Mouse (Mus musculus): Measurements from ENCODE around the gene Calml4. TPM values are rescaled to one million over a fixed set of nuclear protein-coding genes. Genes with fewer than 3 reads are reported as not detected.

Calml4 gene
- polyA plus RNA-seq, 1 experiment from 2014 or later: 4.4 TPM

DNA sequence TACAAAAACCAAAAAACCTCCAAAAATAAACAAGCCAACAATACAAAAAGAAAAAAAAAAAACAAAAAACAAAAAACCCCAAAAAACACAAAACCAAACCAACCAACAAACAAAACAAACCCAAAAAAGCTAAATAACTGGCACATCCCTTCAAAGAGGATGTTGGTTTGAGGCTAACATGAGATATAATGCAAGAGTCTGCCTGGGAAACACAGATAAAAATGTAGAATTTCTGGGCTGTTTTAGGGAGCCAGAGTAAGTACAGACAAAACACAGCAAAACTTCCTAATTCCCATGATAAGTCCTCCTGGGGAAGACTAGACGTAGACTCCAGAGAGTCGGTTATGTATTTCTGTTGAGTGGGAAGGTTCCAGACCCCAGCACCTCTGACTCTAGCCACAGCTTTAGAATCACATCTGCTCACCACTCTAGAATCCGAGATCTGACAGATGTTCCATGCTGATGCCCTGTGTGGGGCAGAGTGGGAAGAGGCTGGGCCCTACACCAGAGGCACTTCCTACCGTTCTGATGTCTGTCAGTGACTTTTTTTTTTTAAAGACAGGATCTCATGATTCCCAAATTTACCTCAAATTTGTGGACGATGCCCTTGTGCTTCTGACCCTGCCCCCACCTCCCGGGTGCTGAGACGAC, 19.2 kb downstream of the Calml4 start:
- Histone ChIP-seq H3K4me3 (no peak overlapping the region), H3K27ac (no peak overlapping the region), H3K36me3 (peaks cover 18% of the 10 kb centered on the region), H3K9me3 (replicated peaks) (no peaks in the 10 kb centered on the region), H3K4me1 (0 out of 2 replicates have a peak, but pooled peaks cover 10% of the 10 kb centered on the region), H3K27me3 (ENCODE audit: low read depth, poor library complexity, severe bottlenecking) (no peaks in the 10 kb centered on the region)
- DNase-seq (ENCODE audit: low spot score): no peak
- WGBS: 89% methylated on average over 7 of the region's 7 CpGs

GRCm38 (mm10) chr9:62877825-62878224, 19.9 kb downstream of the Calml4 start:
- Histone ChIP-seq H3K27ac (no peak overlapping the region), H3K4me3 (no peak overlapping the region), H3K27me3 (ENCODE audit: low read depth, poor library complexity, severe bottlenecking) (no peaks in the 10 kb centered on the region), H3K9me3 (replicated peaks) (no peaks in the 10 kb centered on the region), H3K4me1 (0 out of 2 replicates have a peak, but pooled peaks cover 6% of the 10 kb centered on the region), H3K36me3 (peaks cover 24% of the 10 kb centered on the region)
- WGBS: 86% methylated on average over 2 of the region's 2 CpGs
- no peak for DNase-seq (ENCODE audit: low spot score)

DNA sequence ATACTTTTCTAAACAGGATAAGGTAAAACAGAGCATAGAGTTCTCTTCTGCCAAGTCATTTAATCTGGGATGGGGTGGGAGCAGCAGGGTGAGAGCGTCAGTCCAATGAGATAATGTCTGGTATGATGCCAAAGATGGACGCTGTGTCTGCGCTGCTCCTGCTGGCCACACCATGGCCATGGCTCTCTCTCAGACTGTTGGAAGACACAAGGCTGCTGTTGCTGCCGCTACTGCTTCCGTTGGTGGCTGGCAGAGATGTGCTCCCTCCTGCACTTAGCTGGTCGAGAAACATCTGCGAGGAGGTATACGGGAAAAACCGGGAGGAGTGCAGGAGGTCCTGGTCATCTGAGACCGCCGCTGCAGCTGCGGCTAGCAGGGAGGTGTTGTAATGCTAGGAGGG, 24.0 kb downstream of the Calml4 start:
- Histone ChIP-seq H3K36me3 (peaks cover 63% of the 10 kb centered on the region), H3K27ac (no peak overlapping the region)
- 84% methylated on average over 12 of the region's 12 CpGs for WGBS

GRCm38 (mm10) chr9:62894486-62894885, 36.6 kb downstream of the Calml4 start:
- Histone ChIP-seq H3K36me3 (peaks cover 62% of the 10 kb centered on the region), H3K9me3 (replicated peaks) (no peaks in the 10 kb centered on the region), H3K4me3 (no peak overlapping the region), H3K27me3 (ENCODE audit: low read depth, poor library complexity, severe bottlenecking) (no peaks in the 10 kb centered on the region), H3K4me1 (no peaks in the 10 kb centered on the region), H3K27ac (no peak overlapping the region)
- WGBS: 96% methylated on average over 1 of the region's 1 CpGs
- DNase-seq (ENCODE audit: low spot score): no peak

More for the DNA sequence above, 24.0 kb downstream of the Calml4 start:
- no peak for DNase-seq (ENCODE audit: low spot score)
- Histone ChIP-seq H3K4me1 (0 out of 2 replicates have a peak, but pooled peaks cover 2% of the 10 kb centered on the region), H3K27me3 (ENCODE audit: low read depth, poor library complexity, severe bottlenecking) (no peaks in the 10 kb centered on the region), H3K4me3 (no peak overlapping the region), H3K9me3 (replicated peaks) (no peaks in the 10 kb centered on the region)

DNA sequence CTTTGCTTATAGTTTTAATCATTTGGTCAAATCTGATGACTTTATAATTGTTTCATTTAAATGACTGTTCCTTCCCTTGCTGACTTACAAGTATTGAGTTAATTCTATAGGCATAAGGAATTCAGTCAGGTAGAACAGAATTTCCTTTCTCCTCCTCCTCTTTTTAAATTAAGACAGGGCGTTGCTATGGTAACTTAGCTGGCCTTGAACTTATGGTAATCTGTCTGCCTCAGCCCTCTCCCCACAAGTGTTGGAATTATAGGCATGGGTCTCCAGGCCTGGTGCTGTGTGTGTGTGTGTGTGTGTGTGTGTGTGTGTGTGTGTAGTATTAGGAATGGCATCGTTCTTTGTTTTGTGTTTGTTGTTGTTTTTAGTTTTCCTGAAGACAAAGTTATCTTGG, 43.9 kb downstream of the Calml4 start:
- no peaks in the 10 kb centered on the region for H3K9me3 ChIP-seq (replicated peaks)
- H3K4me1 ChIP-seq: no peaks in the 10 kb centered on the region
- no peaks in the 10 kb centered on the region for H3K27me3 ChIP-seq (ENCODE audit: low read depth, poor library complexity, severe bottlenecking)
- no peak for DNase-seq (ENCODE audit: low spot score)
- peaks cover 44% of the 10 kb centered on the region for H3K36me3 ChIP-seq
- no peak overlapping the region for H3K27ac ChIP-seq
- 86% methylated on average over 2 of the region's 2 CpGs for WGBS
- no peak overlapping the region for H3K4me3 ChIP-seq

DNA sequence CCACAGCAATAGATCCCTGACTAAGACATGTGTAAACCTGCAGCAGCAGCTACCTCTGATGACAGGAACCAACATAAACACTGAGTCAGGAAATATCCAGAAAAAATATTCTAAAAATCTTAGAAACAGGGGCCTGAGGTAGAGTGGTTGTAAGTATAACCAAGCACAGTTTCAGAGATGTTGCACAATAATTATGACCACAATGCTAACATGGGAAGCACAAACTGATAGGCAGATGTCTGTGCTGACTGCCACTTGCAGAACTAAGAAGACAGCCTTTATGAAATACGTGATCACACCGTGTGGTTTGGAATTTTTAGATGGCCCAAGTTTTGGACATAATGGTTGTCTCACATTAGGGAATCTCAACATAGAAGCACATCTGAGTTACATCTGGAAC, 46.0 kb downstream of the Calml4 start:
- H3K27ac ChIP-seq: no peak overlapping the region
- WGBS: 97% methylated on average over 2 of the region's 2 CpGs

DNA sequence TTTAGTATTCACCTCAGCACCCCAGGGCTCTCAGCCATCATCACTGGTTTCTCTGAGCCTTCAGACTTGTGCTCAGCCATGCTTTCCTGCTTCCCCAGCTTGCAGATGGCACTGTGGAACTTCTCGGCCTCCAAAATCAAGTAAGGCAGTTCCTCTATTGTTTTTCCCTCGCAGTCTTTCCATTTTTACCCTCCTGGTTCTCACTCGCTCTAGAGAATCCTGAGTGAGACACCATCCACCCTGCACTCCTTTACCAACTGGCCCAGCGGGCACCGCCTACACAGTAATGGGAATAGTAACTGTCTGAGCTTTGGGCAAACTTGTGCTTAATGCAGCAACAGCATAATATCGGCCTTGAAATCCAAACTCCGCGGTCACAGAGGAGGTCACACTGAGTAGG, 47.2 kb downstream of the Calml4 start:
- DNase-seq (ENCODE audit: low spot score): no peak
- Histone ChIP-seq H3K4me1 (peaks cover 6% of the 10 kb centered on the region; the same call in 1 of the 2 replicates), H3K36me3 (peaks cover 53% of the 10 kb centered on the region), H3K4me3 (no peak overlapping the region), H3K27ac (no peak overlapping the region), H3K9me3 (replicated peaks) (no peaks in the 10 kb centered on the region), H3K27me3 (ENCODE audit: low read depth, poor library complexity, severe bottlenecking) (no peaks in the 10 kb centered on the region)
- 94% methylated on average over 8 of the region's 8 CpGs for WGBS

More for the DNA sequence above, 46.0 kb downstream of the Calml4 start:
- no peak overlapping the region for H3K4me3 ChIP-seq
- H3K9me3 ChIP-seq (replicated peaks): no peaks in the 10 kb centered on the region
- no peaks in the 10 kb centered on the region for H3K4me1 ChIP-seq
- no peaks in the 10 kb centered on the region for H3K27me3 ChIP-seq (ENCODE audit: low read depth, poor library complexity, severe bottlenecking)
- no peak for DNase-seq (ENCODE audit: low spot score)
- peaks cover 42% of the 10 kb centered on the region for H3K36me3 ChIP-seq

DNA sequence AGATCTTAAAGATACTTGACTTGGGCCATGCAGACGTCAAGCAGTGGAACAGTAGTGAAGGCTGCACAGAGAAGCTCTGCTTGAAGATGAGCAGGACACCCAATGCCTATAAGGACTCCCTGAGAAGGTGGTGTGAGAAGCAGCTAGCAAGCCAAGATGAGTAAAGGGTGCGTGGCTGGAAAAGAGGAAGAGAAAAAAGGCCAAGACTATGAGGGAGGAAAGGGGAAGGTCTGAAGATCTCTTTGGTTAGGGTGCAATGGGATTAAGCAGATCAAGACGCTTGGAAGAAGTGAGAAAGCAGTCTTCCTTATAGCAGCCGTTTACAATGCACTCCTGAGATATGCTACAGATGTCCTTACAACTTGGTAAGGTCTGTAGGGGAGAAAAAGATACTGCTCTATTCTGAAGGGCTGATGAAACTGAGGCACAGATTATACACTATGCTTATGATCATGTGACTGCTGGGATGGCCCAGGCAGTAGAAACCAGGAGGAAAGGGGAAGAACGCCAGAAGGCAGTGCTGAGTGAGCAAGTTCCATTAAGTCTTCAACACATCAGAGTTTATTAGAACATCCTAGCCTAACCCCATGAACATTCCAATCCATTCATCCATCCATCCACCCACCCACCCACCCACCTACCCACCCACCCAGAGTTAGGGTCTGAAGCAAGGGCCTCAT, 55.6 kb downstream of the Calml4 start:
- no peak overlapping the region for H3K27ac ChIP-seq
- H3K36me3 ChIP-seq: peaks cover 71% of the 10 kb centered on the region
- H3K4me1 ChIP-seq: peaks cover 6% of the 10 kb centered on the region; the same call in 1 of the 2 replicates
- no peak for DNase-seq (ENCODE audit: low spot score)
- no peaks in the 10 kb centered on the region for H3K27me3 ChIP-seq (ENCODE audit: low read depth, poor library complexity, severe bottlenecking)
- WGBS: 87% methylated on average over 5 of the region's 5 CpGs
- H3K9me3 ChIP-seq (replicated peaks): no peaks in the 10 kb centered on the region; the same call in 1 of the 2 replicates
- H3K4me3 ChIP-seq: no peak overlapping the region

GRCm38 (mm10) chr9:62917059-62917458, 59.2 kb downstream of the Calml4 start:
- DNase-seq (ENCODE audit: low spot score): no peak

DNA sequence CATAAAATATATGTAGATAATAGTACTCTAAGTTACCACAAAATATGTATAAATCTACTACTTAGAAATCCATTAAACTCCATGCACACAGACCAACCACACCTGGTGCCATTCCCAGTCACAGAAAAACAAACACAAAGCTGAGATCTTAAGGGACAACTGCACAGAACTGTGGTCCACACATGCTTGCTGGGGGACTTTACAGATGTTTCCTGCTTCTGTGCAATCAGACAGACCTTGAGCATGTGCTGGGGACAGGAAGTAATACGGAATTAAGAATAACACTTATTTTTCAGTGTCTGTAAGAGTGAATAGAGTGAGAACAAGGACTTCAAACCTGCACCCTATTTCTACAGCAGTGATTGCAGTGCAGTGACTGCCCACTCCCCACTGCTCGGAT, 63.0 kb downstream of the Calml4 start:
- H3K27ac ChIP-seq: no peak overlapping the region
- H3K36me3 ChIP-seq: peaks cover 40% of the 10 kb centered on the region
- 83% methylated on average over 2 of the region's 2 CpGs for WGBS
- no peak for DNase-seq (ENCODE audit: low spot score)
- no peaks in the 10 kb centered on the region for H3K27me3 ChIP-seq (ENCODE audit: low read depth, poor library complexity, severe bottlenecking)
- H3K9me3 ChIP-seq (replicated peaks): no peaks in the 10 kb centered on the region
- no peaks in the 10 kb centered on the region for H3K4me1 ChIP-seq
- H3K4me3 ChIP-seq: no peak overlapping the region

More at GRCm38 (mm10) chr9:62917059-62917458, 59.2 kb downstream of the Calml4 start:
- Histone ChIP-seq H3K4me1 (no peaks in the 10 kb centered on the region), H3K36me3 (peaks cover 60% of the 10 kb centered on the region), H3K27ac (no peak overlapping the region), H3K27me3 (ENCODE audit: low read depth, poor library complexity, severe bottlenecking) (no peaks in the 10 kb centered on the region), H3K4me3 (no peak overlapping the region), H3K9me3 (replicated peaks) (no peaks in the 10 kb centered on the region; the same call in 1 of the 2 replicates)
- WGBS: 89% methylated on average over 1 of the region's 1 CpGs

DNA sequence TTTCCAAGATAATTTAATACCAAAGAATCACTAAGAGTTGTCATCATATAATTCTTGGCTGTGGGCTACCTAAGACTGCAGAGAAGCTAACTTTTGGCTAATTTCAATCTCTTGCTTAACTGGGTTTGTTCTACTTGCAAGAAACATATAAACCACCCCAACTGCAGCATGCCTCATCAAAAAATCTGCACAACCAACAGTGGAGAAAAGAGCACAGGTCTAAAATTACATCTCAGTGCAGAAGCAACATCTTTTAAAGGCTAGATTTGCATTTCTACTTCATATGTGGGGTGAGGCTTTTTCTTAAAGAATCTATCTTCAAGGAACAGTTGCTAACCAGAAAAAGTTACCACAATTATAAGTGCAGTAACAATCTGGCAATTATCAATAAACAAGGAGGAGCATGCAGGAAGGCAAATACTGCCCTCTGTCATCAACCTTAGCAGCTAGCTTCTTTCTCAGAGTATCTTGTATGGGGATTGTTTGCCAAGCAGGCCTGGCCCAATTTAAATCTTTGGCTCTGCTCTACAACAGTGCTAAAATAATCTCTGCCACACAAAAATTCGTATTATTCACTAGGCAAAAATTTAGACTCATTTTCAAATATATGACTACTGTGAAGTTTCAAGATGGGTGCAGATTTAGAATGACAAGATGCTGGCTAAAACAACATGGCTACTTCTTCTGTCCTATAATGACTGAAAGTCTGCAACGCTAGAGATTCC, 67.2 kb downstream of the Calml4 start:
- no peaks in the 10 kb centered on the region for H3K9me3 ChIP-seq (replicated peaks)
- H3K4me3 ChIP-seq: no peak overlapping the region
- peaks cover 18% of the 10 kb centered on the region for H3K36me3 ChIP-seq
- no peak overlapping the region for H3K27ac ChIP-seq
- H3K4me1 ChIP-seq: no peaks in the 10 kb centered on the region; the same call in 1 of the 2 replicates
- 85% methylated on average over 2 of the region's 2 CpGs for WGBS
- DNase-seq (ENCODE audit: low spot score): no peak
- no peaks in the 10 kb centered on the region for H3K27me3 ChIP-seq (ENCODE audit: low read depth, poor library complexity, severe bottlenecking)
